Mouse (Mus musculus): ENCODE measurements around the gene Cacna1d.

Gene Cacna1d

GRCm38 (mm10) chr14:30371070-30371469, 120.2 kb downstream of the Cacna1d start:
- no peak for DNase-seq (ENCODE audit: low spot score in 2 of 2)

- DNase-seq (ENCODE audit: low spot score in 2 of 2): no peak
Measured at GRCm38 (mm10) chr14:30367074-30367473, 124.2 kb downstream of the Cacna1d start.

- no peak for DNase-seq (ENCODE audit: low spot score in 2 of 2)
Measured at GRCm38 (mm10) chr14:30365866-30366265, 125.4 kb downstream of the Cacna1d start.

GRCm38 (mm10) chr14:30363487-30364167, 127.6 kb downstream of the Cacna1d start:
- DNase-seq (ENCODE audit: low spot score in 2 of 2): no peak

GRCm38 (mm10) chr14:30362370-30362769, 128.9 kb downstream of the Cacna1d start:
- DNase-seq (ENCODE audit: low spot score in 2 of 2): peak in 1 of 2 experiments; percentile 21

GRCm38 (mm10) chr14:30360478-30360877, 130.8 kb downstream of the Cacna1d start:
- DNase-seq (ENCODE audit: low spot score in 2 of 2): no peak

GRCm38 (mm10) chr14:30360004-30360403, 131.3 kb downstream of the Cacna1d start:
- DNase-seq (ENCODE audit: low spot score in 2 of 2): no peak

GRCm38 (mm10) chr14:30358028-30358427, 133.2 kb downstream of the Cacna1d start:
- no peak for DNase-seq (ENCODE audit: low spot score in 2 of 2)

GRCm38 (mm10) chr14:30356456-30356855, 134.8 kb downstream of the Cacna1d start:
- DNase-seq (ENCODE audit: low spot score in 2 of 2): no peak

GRCm38 (mm10) chr14:30354761-30355160, 136.5 kb downstream of the Cacna1d start:
- no peak for DNase-seq (ENCODE audit: low spot score in 2 of 2)

GRCm38 (mm10) chr14:30354127-30354463, 137.2 kb downstream of the Cacna1d start:
- DNase-seq (ENCODE audit: low spot score in 2 of 2): no peak

GRCm38 (mm10) chr14:30353291-30354126, 137.7 kb downstream of the Cacna1d start:
- DNase-seq (ENCODE audit: low spot score in 2 of 2): no peak

GRCm38 (mm10) chr14:30352951-30353270, 138.3 kb downstream of the Cacna1d start:
- DNase-seq (ENCODE audit: low spot score in 2 of 2): no peak

GRCm38 (mm10) chr14:30352061-30352950, 138.9 kb downstream of the Cacna1d start:
- no peak for DNase-seq (ENCODE audit: low spot score in 2 of 2)

- DNase-seq (ENCODE audit: low spot score in 2 of 2): no peak
Measured at GRCm38 (mm10) chr14:30350285-30350684, 141.0 kb downstream of the Cacna1d start.

- DNase-seq (ENCODE audit: low spot score in 2 of 2): no peak
Measured at GRCm38 (mm10) chr14:30344948-30345865, 146.0 kb downstream of the Cacna1d start.

- DNase-seq (ENCODE audit: low spot score in 2 of 2): no peak
Measured at GRCm38 (mm10) chr14:30343740-30344139, 147.5 kb downstream of the Cacna1d start.

GRCm38 (mm10) chr14:30341825-30342590, 149.2 kb downstream of the Cacna1d start:
- DNase-seq (ENCODE audit: low spot score in 2 of 2): no peak

GRCm38 (mm10) chr14:30340140-30340539, 151.1 kb downstream of the Cacna1d start:
- no peak for DNase-seq (ENCODE audit: low spot score in 2 of 2)

GRCm38 (mm10) chr14:30331856-30332255, 159.4 kb downstream of the Cacna1d start:
- DNase-seq (ENCODE audit: low spot score in 2 of 2): no peak
